Comparison of ENCODE assay signal across 20 mouse cellular contexts in genomic region chr1:73111911-73112310, GRCm38 (mm10).
DNase-seq lines count a peak whose midpoint lies in the region; ATAC-seq and TF ChIP-seq lines count a peak whose summit lies in the region.
"Had no signal": no experiment of that assay in that cellular context is flagged by ENCODE, and none has a peak within 500 bp of the region (broad histone marks: within the 10 kb centered on the region; RNA-seq: fewer than 3 reads in every experiment).

No protein-coding gene starts in this region.

- no peak for TF ChIP-seq CTCF in gastrocnemius, adult 2 months (IDR thresholded peaks at IDR 0.05)
- TF ChIP-seq CTCF in kidney, adult 2 months (conservative IDR thresholded peaks at IDR 0.05; ENCODE audit: insufficient read depth, insufficient read length, low read depth, low read length): no peak
- no peak for TF ChIP-seq CTCF in forebrain, postnatal 0 days (IDR thresholded peaks at IDR 0.05; ENCODE audit: low read depth)

- no peak overlapping the region for H3K9ac ChIP-seq in kidney, embryonic 15.5 days
- H3K9ac ChIP-seq in forebrain, postnatal 0 days: no peak overlapping the region
- H3K9ac ChIP-seq: embryonic facial prominence, embryonic 12.5 days; heart, embryonic 15.5 days; hindbrain, embryonic 14.5 days; midbrain, embryonic 12.5 days had no signal

- intact Hi-C loops in gastrocnemius, adult 2 months (cut with DNase I): loop anchor here (5.0 kb wide), 4 partner anchors 65 to 235 kb away; no protein-coding TSS in a partner anchor

- no peaks in the 10 kb centered on the region; the same call in 1 of the 2 replicates for H3K4me1 ChIP-seq in kidney, adult 2 months (ENCODE audit: control insufficient read depth, insufficient read depth, low read length)
- 0 out of 2 replicates have a peak, but pooled peaks cover 7% of the 10 kb centered on the region for H3K4me1 ChIP-seq in kidney, embryonic 15.5 days
- H3K4me1 ChIP-seq in forebrain, postnatal 0 days (ENCODE audit: insufficient read depth): no peaks in the 10 kb centered on the region

- H3K4me3 ChIP-seq in gastrocnemius, adult 2 months: no peak overlapping the region
- H3K4me3 ChIP-seq in kidney, adult 2 months (ENCODE audit: insufficient read depth, low read depth, low read length): no peak overlapping the region
- H3K4me3 ChIP-seq in kidney, embryonic 15.5 days (replicated peaks): no peak overlapping the region
- no peak overlapping the region for H3K4me3 ChIP-seq in forebrain, postnatal 0 days (ENCODE audit: low read depth, low read length)
- H3K4me3 ChIP-seq: embryonic facial prominence, embryonic 12.5 days; forebrain, embryonic 10.5 days; heart, embryonic 15.5 days; midbrain, embryonic 12.5 days; myocyte had no signal

- H3K4me2 ChIP-seq in kidney, embryonic 15.5 days: no peak overlapping the region
- no peak overlapping the region for H3K4me2 ChIP-seq in forebrain, postnatal 0 days (ENCODE audit: low read depth)
- H3K4me2 ChIP-seq: embryonic facial prominence, embryonic 12.5 days; heart, embryonic 15.5 days; hindbrain, embryonic 14.5 days; midbrain, embryonic 12.5 days had no signal

- H3K9me3 ChIP-seq in kidney, embryonic 15.5 days (replicated peaks): no peaks in the 10 kb centered on the region
- H3K9me3 ChIP-seq in forebrain, postnatal 0 days (ENCODE audit: low read length): no peaks in the 10 kb centered on the region
- H3K9me3 ChIP-seq: embryonic facial prominence, embryonic 12.5 days; forebrain, embryonic 10.5 days; G1E; heart, embryonic 15.5 days; midbrain, embryonic 12.5 days had no signal

- peak overlapping the region; percentile 89 for H3K27ac ChIP-seq in gastrocnemius, adult 2 months
- no peak overlapping the region for H3K27ac ChIP-seq in kidney, adult 2 months (ENCODE audit: insufficient read depth, low read depth, low read length)
- no peak overlapping the region for H3K27ac ChIP-seq in kidney, embryonic 15.5 days
- H3K27ac ChIP-seq in forebrain, postnatal 0 days (ENCODE audit: low read depth, low read length): no peak overlapping the region
- H3K27ac ChIP-seq: embryonic facial prominence, embryonic 12.5 days; forebrain, embryonic 10.5 days; heart, embryonic 15.5 days; hindbrain, embryonic 14.5 days; midbrain, embryonic 12.5 days; stomach, postnatal 0 days had no signal

- H3K27me3 ChIP-seq in kidney, adult 2 months (replicated peaks; ENCODE audit: control insufficient read depth, insufficient read depth, low read length): no peaks in the 10 kb centered on the region
- H3K27me3 ChIP-seq in kidney, embryonic 15.5 days: no peaks in the 10 kb centered on the region
- no peaks in the 10 kb centered on the region for H3K27me3 ChIP-seq in forebrain, postnatal 0 days (ENCODE audit: insufficient read depth, low read length)
- H3K27me3 ChIP-seq: embryonic facial prominence, embryonic 12.5 days; heart, embryonic 15.5 days; midbrain, embryonic 12.5 days had no signal

- WGBS in kidney, adult 2 months: 61% methylated on average over 5 of the region's 5 CpGs
- WGBS in kidney, embryonic 15.5 days: 94% methylated on average over 5 of the region's 5 CpGs
- WGBS in forebrain, postnatal 0 days: 91% methylated on average over 5 of the region's 5 CpGs

- no peak for TF ChIP-seq POLR2A in kidney, adult 2 months (IDR thresholded peaks at IDR 0.05; ENCODE audit: low read depth, low read length)

- peak; percentile 69 for DNase-seq in gastrocnemius, adult 2 months
- DNase-seq in gastrocnemius, postnatal 10 days: no peak
- peak; percentile 88 for DNase-seq in kidney, adult 2 months
- DNase-seq in brain, adult 2 months (ENCODE audit: low read depth, low spot score): peak; percentile 52
- peak; percentile 27 for DNase-seq in fibroblast of lung, adult 2 months (ENCODE audit: low read depth)
- DNase-seq in urinary bladder, postnatal 36 days (ENCODE audit: low spot score in 2 of 2): no peak
- DNase-seq in forebrain, postnatal 0 days: no peak
- DNase-seq: adrenal gland, adult 8-10 months; liver; thymus, postnatal 14 days had no signal

- ATAC-seq in kidney, embryonic 15.5 days (replicated peaks; ENCODE audit: low FRiP score): no peak
- ATAC-seq in forebrain, postnatal 0 days: no peak
- ATAC-seq: intestine, embryonic 16.5 days had no signal

- H3K36me3 ChIP-seq in kidney, adult 2 months (ENCODE audit: control insufficient read depth, insufficient read depth, low read length): no peaks in the 10 kb centered on the region
- no peaks in the 10 kb centered on the region for H3K36me3 ChIP-seq in kidney, embryonic 15.5 days
- H3K36me3 ChIP-seq in forebrain, postnatal 0 days (ENCODE audit: insufficient read depth): no peaks in the 10 kb centered on the region
- H3K36me3 ChIP-seq: embryonic facial prominence, embryonic 12.5 days; forebrain, embryonic 10.5 days; G1E; heart, embryonic 15.5 days; midbrain, embryonic 12.5 days had no signal

Comparison
In these comparisons a context has a peak if more than half of its experiments do, and no peak if none do; other contexts are left out.
1. DNase-seq: peak in gastrocnemius, adult 2 months (single experiment), kidney, adult 2 months (single experiment), brain, adult 2 months (single experiment) and fibroblast of lung, adult 2 months (single experiment); none in gastrocnemius, postnatal 10 days (single experiment), urinary bladder, postnatal 36 days (0 of 2) and forebrain, postnatal 0 days (single experiment).